Mouse (Mus musculus): ENCODE data around the gene Spink4.

Gene Spink4

DNA sequence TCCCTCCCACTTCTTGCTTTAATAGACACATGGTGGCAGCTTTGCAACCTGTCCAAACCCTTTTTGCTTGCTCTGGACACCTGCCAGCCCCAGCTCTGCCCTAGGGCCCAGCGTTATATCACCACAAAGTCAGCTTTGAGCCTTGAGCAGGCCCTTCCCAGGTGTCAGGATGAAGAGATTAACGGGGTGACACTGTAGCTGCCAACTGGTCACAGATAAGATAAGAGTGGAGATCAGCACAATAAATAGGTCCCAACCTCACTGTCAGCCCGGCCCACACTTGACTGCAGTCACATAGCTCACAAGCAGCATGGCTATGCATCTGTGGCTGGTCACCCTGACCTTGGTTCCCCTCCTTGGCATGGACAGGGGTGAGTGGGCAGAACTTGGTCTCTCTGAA is at the start of gene Spink4:
Spink4 (plus strand) TSS at position 268 of the 400 bp plus-strand sequence.
- no peak for DNase-seq (ENCODE audit: low spot score in 2 of 2)

DNA sequence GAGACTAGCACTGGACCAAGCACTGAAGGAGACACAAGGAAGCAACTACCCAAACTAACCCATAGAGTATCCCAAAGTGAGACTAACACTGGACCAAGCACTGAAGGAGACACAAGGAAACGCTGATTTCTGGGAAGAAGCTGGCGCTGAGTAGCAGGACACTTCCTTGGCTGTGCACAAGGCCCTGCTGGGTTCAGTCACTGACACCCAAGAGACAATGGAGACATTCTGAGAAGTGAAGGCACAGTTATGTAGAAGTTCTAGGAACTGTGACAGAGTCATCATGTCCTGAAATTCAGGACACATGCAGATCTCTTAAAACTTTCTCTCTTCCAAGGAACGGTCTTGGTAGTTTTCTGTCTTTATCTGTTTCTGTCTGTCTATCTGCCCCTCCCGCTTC is 49.6 kb upstream of the Spink4 start:
- DNase-seq (ENCODE audit: low spot score in 2 of 2) = no peak

DNA sequence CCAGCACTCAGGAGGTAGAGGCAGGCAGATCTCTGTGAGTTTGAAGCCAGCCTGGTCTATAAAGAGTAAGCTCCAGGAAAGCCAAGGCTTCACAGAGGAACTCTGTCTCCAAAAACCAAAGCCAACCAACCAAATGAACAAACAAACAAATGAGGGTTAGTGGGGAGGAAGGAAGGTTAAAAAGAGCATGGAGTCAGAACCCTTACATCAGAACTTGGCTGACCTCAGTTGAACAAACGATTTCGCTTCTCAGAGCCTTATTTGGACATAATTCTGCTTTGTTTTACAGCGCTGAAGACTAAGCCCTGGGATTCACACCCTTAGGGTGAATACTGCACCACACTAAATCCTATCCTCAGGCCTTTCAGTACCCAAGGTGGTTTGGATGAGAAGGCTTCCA is 47.7 kb upstream of the Spink4 start:
- no peak for DNase-seq (ENCODE audit: low spot score in 2 of 2)

DNA sequence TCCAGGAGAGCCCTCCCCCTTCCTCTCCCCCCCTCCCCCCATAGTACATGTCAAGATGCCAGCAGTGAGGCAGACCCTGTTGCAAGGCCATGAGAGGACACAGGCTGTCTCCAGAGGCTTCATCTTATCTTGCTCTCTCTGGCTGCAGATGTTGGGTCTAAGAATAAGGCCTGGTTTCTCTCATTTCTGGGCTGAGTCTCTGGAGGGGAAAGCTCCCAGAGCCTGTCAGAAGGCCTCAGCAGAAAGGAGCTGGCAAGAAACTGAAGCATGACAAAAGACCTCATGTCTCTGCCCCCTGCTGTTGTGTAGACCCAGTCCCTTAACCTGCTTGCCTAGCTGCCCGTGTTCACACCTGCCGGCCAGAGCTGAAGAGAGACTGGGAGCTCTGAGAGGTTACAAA is 46.5 kb upstream of the Spink4 start:
- no peak for DNase-seq (ENCODE audit: low spot score in 2 of 2)

DNA sequence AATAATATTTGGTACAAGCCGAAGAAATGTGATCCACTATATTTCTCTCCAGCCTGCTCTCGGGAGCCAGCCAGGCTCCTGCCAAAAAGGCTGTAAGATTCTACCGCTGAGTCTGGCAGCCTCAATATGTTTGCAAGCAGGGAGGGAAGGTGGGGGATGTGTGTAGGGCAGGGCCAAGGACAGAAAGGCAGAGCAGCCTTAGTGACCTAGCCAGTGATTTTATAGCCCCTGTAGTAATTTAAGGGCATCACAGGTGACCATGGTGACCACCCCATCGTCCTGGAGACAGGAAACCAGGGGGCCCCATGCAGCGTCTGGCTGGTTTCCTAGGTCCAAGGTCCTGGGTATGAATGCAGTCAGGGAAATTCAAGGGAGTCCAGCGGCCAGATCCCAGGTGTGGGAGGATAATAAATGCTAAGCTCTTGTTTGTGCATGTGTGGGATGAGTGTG is 45.7 kb upstream of the Spink4 start:
- no peak for DNase-seq (ENCODE audit: low spot score in 2 of 2)

DNA sequence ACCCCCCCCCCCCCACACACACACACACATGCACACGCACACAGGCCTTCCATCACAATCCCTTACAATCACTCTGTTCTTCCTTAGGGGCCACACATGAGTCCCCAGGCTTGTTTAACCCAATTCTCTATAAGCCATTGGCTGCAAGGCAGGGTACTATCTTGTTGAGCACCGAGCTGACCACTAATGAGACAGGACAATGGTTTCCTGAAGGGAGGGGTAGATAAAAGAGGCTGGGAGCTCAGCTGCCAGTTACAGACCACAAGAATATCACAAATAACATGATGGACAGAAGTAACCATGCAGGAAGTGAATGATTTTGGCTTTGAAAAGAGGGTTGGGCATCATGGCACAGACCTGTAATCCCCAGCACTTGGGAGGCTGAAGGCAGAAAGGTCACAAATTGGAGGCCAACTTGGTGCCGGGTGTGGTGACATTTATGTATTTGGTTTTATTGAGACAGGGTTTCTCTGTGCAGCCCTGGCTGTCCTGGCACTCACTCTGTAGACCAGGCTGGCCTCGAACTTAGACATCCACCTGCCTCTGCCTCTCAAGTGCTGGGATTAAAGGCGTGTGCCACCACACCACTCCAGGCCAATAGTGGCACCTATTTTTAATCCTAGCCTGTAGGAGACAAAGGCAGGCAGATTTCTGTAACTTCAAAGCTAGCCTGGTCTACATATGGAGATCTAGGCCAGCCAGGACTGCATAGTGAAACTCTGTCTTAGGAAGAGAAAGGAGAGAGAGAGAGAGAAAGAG is 44.9 kb upstream of the Spink4 start:
- peak in 1 of 2 experiments; percentile 38 for DNase-seq (ENCODE audit: low spot score in 2 of 2)

DNA sequence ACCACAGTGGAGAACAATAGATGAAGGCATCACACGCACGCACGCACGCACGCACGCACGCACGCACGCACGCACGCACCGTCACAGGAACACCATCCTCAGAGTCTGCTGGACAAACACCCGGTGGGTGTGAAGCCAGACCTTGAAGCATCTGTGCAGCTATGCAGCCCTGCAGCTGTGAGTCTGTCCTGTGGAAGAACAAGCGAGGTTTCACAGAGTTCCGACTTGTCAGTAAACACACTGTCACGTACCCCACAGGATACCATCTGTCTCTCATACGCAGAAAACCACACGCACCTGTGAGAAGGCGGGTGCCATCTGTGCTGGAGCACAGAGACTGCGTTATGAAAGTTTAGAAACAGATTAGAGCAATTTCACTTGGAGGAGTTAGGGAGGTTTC is 44.0 kb upstream of the Spink4 start:
- peak; percentile 76 to 79 for DNase-seq (ENCODE audit: low spot score in 2 of 2)

DNA sequence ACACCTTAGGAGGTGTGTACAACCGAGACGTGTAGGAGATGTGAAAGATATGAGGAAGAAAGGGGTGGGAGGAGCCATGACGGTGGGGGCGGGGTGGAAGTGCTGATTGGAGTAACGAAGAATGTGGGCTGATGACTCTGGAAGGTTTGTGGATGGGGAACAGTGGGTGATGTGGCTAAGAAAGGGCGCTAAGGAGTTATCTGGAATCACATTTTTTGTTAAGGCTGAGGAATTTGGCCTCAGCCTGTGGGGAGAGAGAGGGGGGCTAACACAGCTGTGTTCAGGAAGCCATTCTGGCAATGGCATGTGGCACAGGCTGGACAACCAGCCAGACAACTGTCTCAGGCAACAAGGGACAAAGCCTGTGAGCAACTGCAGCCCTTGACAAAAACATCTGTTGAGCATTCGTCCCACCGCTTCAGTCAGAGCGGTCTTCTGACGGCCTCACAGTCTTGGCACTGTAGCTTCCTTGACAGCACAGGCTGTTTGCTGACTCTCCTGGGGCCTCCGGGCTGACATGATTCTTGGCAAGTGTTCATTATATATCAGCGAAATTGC is 43.0 kb upstream of the Spink4 start:
- peak; percentile 6 to 49 for DNase-seq (ENCODE audit: low spot score in 2 of 2)

DNA sequence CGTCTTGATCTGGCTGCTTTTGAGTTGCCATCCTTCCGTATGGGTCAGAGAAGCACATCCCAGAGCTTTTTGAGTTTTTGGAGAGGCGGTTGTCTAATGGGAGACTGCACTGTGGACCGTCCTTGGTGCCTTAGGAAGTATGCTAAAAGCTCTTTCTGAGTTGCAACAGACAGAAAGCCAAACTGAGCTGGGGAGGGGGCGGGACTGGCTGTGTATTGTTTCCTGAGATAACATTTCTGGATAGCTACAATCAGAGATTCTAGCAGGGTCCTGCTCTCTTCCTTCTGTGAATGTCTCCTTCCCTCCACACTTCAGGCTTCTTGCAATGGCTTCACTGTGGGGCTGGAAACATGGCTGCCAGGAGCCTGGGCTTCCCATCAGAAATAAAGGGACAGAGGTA is 42.3 kb upstream of the Spink4 start:
- no peak for DNase-seq (ENCODE audit: low spot score in 2 of 2)

DNA sequence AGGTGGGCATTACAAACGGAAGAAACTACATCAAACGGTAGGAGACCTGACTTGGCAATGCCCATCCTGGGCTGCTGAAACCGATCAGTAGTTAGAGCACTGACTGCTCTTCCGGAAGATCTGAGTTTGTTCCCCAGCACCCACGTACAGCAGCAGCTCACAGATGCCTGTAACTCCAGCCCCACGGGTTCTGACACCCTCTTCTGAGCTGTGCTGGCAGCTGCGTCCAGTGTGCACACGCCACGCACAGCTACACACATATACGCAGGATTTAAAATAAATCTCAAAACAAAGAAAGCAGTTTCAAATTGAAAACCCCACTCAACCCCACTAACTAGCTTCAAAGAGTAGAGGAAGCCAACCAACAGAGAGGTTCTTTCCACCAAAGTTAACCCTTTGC is 36.7 kb upstream of the Spink4 start:
- no peak for DNase-seq (ENCODE audit: low spot score in 2 of 2)

DNA sequence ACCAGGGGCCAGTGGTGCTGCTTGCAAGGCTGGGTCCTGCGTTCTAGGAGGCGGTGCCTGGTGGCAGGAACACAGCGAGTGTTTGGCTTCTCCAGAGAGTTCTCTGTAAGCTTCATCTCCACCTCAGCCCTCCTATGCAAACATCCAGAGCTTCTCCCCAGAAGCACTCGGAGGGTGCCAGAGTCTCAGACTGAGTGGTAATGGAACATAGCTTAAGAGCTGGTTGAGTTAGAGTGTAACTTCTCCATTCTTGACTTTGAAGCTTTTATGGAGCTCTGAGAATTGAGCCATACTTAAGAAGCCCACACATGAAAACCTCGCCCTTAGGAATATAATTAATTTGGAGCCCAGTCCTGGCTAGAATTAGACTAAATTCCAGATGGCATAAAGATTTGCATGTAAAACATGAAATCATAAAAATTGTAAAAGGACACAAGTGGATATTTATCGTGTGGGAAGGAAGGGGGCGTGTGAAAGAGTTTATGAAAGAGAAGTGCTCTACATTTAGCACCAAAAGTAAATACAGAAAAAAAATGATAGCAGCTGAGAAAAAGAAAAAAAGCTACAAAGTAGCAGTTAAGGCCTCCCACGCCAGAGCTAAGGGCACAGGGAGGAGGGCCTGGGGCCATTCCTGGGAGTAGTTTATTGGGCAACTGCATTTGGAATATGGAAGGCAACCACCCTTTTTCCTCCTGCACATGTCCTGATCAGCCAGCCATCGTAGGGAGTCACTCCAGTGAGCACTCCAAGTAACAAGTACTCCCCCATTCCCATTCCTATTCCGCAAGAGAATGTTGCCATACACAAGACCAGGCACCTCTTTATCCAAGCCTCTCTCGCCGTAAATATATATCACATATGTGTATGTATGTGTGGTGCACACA is 35.3 kb upstream of the Spink4 start:
- no peak for DNase-seq (ENCODE audit: low spot score in 2 of 2)

DNA sequence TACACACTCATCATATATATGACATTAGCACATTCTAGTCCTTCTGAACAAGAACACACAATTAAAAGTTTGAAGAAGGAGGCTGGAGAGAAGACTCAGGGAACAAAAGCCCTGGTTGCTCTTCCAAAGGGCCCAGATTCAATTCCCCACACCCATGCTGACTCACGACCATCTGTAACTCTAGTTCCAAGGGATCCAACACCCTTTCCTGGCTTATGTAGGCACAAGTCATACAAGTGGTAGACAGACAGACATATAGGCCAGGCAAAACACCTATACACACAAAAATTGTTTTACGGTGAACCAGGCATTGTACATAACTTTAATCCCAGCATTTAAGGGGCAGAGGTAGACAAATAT is 34.7 kb upstream of the Spink4 start:
- DNase-seq (ENCODE audit: low spot score in 2 of 2) = no peak

DNA sequence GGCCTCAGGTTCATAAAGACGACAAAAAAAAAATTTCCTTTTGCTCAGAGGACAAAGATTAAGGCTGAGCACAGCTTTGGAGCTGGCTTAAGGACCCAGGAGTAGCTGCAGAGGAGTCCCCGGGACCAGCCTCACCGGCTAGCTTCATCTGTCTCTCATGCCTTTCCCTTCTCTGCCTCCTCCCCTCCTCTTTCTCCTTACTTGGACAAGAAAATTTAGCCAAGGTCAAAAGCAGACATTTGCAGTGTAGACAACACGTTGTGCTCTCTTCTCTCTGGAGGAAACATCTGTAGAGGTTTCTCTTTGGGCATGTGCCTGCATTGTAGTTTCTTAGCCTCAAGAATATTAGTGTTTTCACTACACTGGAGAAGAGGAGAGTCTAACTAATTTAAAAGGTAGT is 34.0 kb upstream of the Spink4 start:
- DNase-seq (ENCODE audit: low spot score in 2 of 2) = no peak

DNA sequence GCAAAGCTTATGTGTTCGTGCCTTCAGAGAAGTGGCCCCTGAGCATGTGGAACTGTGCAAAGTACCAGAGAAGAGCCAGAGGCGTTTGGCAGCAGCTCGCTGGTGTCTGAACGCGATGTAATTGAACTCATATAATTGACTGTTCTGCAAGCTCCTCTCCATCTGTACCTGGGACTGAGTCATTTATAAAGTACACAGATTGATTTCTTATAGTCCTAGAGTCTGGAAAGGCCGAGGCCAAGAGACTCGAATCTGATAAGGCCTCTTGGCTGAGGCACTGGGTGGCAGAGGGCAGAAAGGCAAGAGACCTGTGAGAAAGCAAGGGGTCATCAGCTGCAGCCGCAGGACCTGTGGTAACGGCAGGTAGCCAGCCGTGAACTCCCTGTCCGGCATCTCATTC is 31.0 kb upstream of the Spink4 start:
- DNase-seq (ENCODE audit: low spot score in 2 of 2) = no peak

DNA sequence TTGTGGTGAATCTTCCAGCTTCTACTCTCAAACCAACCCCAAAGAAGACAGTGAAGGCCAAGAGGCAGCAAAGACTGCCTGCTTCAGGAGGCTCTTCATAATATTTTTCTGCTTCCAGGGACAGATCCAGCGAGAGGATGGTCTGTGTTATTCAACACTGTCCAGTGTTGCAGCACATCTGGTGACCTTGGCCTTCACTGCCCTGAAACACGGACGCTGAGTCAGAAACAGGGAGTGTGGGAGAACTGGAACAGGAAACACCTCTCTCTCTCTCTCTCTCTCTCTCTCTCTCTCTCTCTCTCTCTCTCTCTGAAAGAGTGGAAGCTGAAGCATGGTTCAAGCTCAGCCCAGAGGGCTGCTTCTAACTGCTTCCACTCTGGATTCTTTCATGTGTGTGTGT is 30.6 kb upstream of the Spink4 start:
- DNase-seq (ENCODE audit: low spot score in 2 of 2) = no peak

DNA sequence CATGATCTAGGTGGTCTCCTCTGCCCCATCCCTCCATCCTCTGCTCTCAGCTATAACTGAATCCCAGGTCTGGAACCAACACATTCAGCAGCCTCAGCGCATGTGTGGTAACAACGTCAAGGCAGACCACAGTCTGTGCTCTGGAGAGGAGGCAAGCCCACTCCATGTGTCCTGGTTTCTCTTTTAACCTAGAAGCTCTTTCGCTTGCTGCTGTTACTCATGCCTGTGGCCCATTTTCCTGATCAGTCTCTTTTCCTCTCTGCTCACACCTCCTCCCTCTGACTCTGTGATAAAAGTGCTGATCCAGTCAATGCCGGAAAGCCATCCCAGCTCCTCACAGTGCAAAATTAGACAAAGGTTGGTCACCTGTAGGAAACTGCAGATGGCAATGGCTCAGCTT is 29.9 kb upstream of the Spink4 start:
- DNase-seq (ENCODE audit: low spot score in 2 of 2) = no peak

DNA sequence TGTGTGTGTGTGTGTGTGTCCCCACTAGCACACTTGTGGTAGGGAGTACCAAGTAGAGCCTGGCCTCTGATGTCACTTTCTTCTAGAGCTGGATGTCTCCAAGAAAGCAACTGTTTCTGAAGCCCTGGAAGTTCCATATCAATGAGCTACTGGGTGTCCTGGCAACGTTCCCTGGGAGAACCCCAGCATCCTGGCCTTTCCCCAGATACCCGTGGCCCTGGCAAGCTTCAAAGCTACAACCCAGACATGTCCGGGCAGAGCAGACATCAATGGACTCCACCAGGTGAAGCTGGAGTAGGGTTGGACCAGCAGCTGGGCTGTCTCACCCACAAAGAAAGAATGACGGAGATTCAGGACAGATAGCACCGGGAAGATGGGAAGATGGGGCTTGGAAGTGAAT is 28.6 kb upstream of the Spink4 start:
- DNase-seq (ENCODE audit: low spot score in 2 of 2) = no peak

DNA sequence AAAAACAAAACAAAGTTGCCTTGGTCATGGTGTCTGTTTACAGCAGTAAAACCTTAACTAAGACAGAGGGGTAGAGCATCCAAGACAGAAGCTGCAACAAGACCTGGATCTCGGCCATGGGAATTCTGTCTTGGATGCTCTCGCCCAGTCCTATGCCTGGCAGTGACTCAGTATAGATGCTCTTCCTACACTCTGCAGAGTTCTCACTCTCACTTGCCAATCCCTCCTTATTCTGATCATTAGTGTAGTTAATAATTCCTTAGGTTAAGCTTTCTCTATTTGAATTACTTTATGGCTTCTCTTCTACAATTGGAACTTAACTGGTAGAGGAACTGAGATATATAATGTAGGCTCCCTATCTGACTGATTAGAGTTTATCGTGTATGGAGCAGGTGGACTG is 24.7 kb upstream of the Spink4 start:
- DNase-seq (ENCODE audit: low spot score in 2 of 2) = no peak

DNA sequence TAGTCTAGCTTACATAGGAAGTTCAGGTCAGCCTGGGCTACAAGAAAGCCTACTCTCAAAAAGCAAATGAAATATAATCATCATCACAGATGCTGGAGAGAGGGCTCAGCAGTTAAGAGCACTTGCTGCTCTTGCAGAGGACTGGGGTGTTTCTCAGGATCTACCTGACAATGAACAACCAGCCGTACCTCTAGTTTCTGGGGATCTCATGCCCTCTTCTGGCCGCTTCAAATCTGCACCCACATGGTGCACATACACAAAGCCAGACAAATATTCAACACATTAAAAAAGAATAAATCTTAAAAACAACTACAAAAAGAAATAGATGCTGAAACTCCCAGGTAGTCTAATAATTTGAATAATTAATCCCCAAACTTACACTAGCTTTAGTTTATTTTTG is 24.2 kb upstream of the Spink4 start:
- DNase-seq (ENCODE audit: low spot score in 2 of 2) = no peak

DNA sequence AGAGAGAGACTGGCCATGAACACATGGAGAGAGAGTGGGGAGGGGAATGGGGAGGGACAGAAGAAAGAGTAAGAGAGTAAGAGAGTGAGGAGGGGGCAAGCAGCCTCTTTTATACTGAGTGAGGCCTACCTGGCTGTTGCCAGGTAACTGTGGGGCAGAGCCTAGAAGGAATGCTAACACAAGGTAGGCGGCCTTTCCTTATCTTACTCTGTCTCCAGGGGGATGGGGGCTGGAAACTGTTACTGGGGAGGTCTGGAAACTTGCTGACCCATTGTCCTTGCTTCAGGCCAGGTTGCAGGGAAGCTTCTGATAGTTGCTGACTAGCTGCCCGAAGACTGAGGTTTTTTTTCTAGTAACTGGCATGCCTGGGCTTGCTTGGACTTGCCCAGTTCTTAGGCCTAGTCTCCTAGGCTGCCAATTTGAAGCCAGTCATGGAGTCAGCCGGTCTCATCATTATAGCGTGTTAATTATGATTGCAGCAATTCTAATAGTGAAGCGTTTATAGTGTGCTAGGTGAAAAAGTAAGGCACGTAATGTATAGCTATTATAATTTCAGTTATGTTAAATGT is 21.3 kb upstream of the Spink4 start:
- DNase-seq (ENCODE audit: low spot score in 2 of 2) = no peak

DNA sequence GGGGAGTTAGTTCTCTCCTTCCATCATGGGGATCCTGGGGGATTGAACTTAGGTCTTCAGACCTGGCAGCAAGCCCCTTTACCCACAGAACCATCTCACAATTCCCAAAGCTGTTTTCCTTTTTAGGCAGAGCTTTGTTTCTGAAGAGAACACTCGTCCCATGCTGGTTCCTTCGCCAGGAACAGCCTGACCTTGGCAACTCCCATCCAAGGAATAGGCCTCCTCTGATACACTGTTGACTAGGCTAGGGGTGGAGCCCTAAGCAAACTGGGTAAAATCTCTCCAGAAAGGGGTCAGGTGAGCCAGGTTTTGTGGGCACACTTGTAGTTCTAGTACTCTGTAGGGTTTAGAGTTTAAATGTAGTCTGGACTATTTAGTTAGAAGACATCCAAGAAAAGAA is 20.6 kb upstream of the Spink4 start:
- DNase-seq (ENCODE audit: low spot score in 2 of 2) = no peak

DNA sequence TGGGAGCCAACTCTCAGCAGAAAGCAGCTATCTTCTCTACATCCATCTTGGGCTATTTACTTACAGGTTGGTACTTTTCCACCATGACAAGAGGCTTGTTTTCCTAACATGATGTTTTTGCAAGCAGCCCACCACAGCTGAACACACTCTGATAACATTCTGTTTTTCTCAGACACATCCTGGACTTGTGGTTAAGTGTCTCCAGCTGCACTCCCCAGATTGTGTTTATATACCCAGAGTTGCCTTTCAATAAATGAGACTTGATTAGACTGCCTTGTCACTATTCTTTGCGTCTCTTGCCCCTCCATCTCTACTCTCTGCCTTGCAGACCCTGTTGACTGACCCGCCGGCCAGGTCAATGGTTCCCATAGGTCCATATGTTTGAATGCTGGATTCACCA is 19.8 kb upstream of the Spink4 start:
- no peak for DNase-seq (ENCODE audit: low spot score in 2 of 2)

DNA sequence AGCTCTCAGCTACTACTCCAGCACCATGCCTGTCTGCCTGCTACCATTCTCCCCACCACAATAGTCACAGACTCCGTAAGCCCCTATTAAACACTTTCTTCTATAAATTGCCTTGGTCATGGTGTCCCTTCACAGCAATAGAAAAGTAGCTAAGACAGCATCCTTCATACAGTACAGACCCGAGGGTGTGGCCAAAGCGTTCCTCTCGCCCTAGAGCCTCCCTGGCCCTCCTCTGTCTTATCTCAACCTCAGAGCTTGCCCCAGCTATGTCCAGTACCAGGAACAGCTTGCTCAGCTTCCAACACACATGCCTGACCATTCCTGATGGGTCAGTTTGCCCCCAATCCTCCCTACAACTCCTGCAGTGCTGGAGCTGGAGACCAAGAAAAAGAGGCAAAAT is 19.2 kb upstream of the Spink4 start:
- no peak for DNase-seq (ENCODE audit: low spot score in 2 of 2)

Data from natural killer cell, adult 2 months (primary cell).